Mouse (Mus musculus): ENCODE results near the gene Ube3b.

DNA sequence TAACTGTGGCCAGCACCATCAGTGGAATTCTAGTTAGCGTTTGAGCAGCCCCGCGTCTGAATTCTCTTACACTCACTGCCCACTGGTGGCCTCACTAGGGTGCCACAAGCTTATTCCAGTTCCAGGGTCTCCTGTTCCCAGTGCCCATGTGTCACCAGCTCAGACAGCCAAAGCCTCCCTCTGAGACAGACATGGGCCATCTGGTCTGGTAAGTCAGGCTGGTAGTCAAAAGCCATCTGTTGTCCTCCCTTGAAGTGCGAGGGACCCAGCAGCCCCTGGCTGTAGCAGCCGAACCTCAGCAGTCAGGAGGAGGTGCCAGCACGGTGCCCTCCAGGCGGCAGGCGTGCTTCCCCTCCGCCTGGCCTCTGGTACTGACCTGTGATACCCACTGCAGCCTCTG lies 75.9 kb downstream of the Ube3b start:
- TF ChIP-seq CTCF (IDR thresholded peaks at IDR 0.05; ENCODE audit: low read depth) (no peak), EP300 (IDR thresholded peaks at IDR 0.05; ENCODE audit: low read depth) (no peak)

Data from heart, postnatal 0 days (tissue).